Mouse (Mus musculus) heart, postnatal 0 days (tissue): ENCODE measurements at regions not wholly inside any gene's neighbourhood (a gene's known extent, or its start where the extent isn't known, plus 50 kb on each side); places are given as distances from the start of the nearest gene placed in this dataset.

Experiments used
- ATAC-seq: fragments of 200-750 bp; cut with Nextera tagmentation; 2 replicates; pipeline ENCODE4 v1.8.0; 2017; ENCODE audit warnings: low read depth, moderate number of reproducible peaks, moderate library complexity; ENCODE audit not compliant: insufficient read depth
- DNase-seq: peaks from one replicate; pipeline ENCODE4 v3.0.0-alpha.2; 2016; ENCODE audit warnings: low spot score
- H3K27ac ChIP-seq: fragments of 300-500 bp; sonication (generic); 2 replicates; pipeline ENCODE4 v1.5.1; 2014; ENCODE audit warnings: low read depth, mild to moderate bottlenecking
- H3K27me3 ChIP-seq: fragments of 300-500 bp; sonication (generic); 2 replicates; pipeline ENCODE4 v1.6.1; 2014; ENCODE audit warnings: low read length, mixed read lengths; ENCODE audit not compliant: control insufficient read depth, insufficient read depth
- H3K36me3 ChIP-seq: fragments of 300-500 bp; sonication (generic); replicated peaks from 2 replicates; pipeline ENCODE4 v1.6.1; 2014; ENCODE audit warnings: low read length, mixed read lengths; ENCODE audit not compliant: control insufficient read depth, insufficient read depth
- H3K4me1 ChIP-seq: fragments of 300-500 bp; sonication (generic); 2 replicates; pipeline ENCODE4 v1.6.1; 2014; ENCODE audit warnings: antibody characterized with exemption; ENCODE audit not compliant: control insufficient read depth, insufficient read depth
- H3K4me2 ChIP-seq: fragments of 300-500 bp; sonication (generic); 2 replicates; pipeline ENCODE4 v1.6.1; 2014; ENCODE audit warnings: low read depth, mild to moderate bottlenecking, low read length, moderate library complexity
- H3K4me3 ChIP-seq: fragments of 300-500 bp; sonication (generic); 2 replicates; pipeline ENCODE4 v1.5.1; 2014; ENCODE audit warnings: low read depth, low read length
- H3K9ac ChIP-seq: fragments of 300-500 bp; sonication (generic); replicated peaks from 2 replicates; pipeline ENCODE4 v1.6.1; 2014; ENCODE audit warnings: low read depth, low read length, mixed read lengths
- H3K9me3 ChIP-seq: fragments of 300-500 bp; sonication (generic); replicated peaks from 2 replicates; pipeline ENCODE4 v1.6.1; 2016; ENCODE audit warnings: low read length; ENCODE audit not compliant: control insufficient read depth
- CTCF ChIP-seq: IDR thresholded peaks from 2 replicates; pipeline ENCODE4 v1.5.1; 2016; ENCODE audit warnings: antibody characterized with exemption, control low read depth, low read depth
- EP300 ChIP-seq: IDR thresholded peaks from 2 replicates; pipeline ENCODE4 v1.6.1; 2016; ENCODE audit warnings: antibody characterized with exemption, low read depth
- WGBS: fragments of 180-500 bp; shearing (Covaris S2); extraction: QIAGEN DNeasy Blood & Tissue Kit; methylation state at CpG from one replicate; pipeline ENCODE4 v1.1.7; 2014; 5-methylcytosine and 5-hydroxymethylcytosine counted together

DNA sequence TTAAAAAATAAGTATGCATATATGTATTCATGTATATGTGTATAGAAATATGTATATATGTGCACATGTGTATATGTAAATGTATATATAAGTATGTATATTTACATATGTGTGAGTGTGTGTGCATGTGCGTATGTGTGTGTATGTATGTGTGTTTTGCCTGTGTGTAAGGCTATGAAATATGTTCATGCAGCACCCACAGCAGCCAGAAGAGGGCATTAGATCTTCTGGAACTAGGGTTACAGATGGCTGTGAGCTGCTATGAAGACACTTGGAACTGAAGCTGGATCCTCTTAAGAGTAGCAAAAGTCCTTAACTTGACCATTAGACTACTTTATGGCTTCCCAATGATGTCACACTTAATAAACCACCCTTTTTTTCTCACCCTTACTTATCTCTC is 166.2 kb upstream of the Nampt start:
- Histone ChIP-seq H3K27ac (no peak overlapping the region), H3K4me1 (no peaks in the 10 kb centered on the region), H3K27me3 (no peaks in the 10 kb centered on the region), H3K9me3 (no peaks in the 10 kb centered on the region), H3K4me2 (no peak overlapping the region), H3K36me3 (no peaks in the 10 kb centered on the region), H3K4me3 (no peak overlapping the region), H3K9ac (no peak overlapping the region)
- ATAC-seq (no peak), DNase-seq (no peak)
- 94% methylated on average over 1 of the region's 1 CpGs for WGBS
- TF ChIP-seq CTCF (no peak), EP300 (no peak)

DNA sequence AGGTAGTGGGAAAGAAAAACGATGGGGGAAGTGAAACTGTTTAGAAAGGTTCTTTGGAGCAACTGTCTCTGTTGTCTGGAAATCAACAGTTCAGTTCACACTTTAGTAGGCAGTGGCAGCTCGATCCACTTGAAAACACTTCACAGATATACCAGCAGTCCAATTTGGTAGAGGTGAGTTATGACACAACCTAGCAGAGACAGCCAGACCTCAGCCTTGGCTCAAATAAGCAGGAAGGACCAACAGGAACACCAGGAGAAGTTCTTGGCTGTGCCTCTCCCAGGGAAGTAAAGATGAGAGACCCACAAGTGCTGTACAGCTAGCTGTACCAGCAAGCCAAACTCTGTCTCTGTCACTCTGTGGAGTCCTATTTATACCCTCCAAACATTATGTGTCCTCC is 163.2 kb upstream of the Nampt start:
- peak; percentile 18 for DNase-seq
- peak; percentile 74 for ATAC-seq
- Histone ChIP-seq H3K9me3 (no peaks in the 10 kb centered on the region), H3K27me3 (0 out of 2 replicates have a peak, but pooled peaks cover 2% of the 10 kb centered on the region), H3K4me1 (no peaks in the 10 kb centered on the region), H3K4me2 (no peak overlapping the region), H3K27ac (peak overlapping the region; percentile 15; the same call in 1 of the 2 replicates), H3K36me3 (no peaks in the 10 kb centered on the region), H3K4me3 (no peak overlapping the region), H3K9ac (no peak overlapping the region)
- WGBS: 35% methylated on average over 2 of the region's 2 CpGs
- TF ChIP-seq CTCF: no peak
- no peak for TF ChIP-seq EP300

DNA sequence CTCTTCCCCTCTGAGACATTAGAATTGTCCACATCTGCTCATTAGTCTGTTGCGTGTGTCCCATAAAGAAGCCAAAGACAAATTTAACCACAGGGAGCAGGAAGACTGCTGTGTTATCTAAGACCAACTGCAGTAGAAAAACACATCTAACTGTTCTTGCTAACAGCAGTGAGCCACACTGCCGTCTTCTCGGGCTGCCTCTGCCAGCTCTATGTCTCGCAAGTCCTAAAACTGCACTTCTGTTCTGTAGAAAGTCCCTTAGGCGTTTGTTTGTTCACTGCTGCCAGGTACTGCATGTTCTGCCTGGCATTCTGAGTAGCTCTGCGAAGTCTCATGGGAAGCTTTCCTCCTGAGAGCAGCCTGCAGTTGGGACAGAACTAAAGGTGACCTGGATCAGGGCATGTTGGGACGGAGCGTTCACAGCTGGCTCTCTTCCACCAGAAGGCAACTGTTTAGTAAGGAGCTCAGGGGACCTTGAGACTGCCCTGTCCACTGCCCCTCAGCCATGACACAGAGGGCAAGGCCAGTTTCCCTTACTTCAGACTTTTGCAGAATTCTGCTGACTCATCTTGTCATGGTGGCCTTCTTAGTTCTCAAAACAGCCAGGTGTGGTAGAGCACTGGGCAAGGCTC is 157.4 kb upstream of the Nampt start:
- H3K36me3 ChIP-seq: no peaks in the 10 kb centered on the region
- no peaks in the 10 kb centered on the region for H3K9me3 ChIP-seq
- peak overlapping the region; percentile 12; the same call in 1 of the 2 replicates for H3K27ac ChIP-seq
- no peak for DNase-seq
- TF ChIP-seq EP300 (no peak), CTCF (no peak)
- H3K4me1 ChIP-seq: peaks cover 9% of the 10 kb centered on the region; the same call in 1 of the 2 replicates
- no peak overlapping the region for H3K4me3 ChIP-seq
- H3K27me3 ChIP-seq: 0 out of 2 replicates have a peak, but pooled peaks cover 2% of the 10 kb centered on the region
- no peak overlapping the region for H3K9ac ChIP-seq
- H3K4me2 ChIP-seq: no peak overlapping the region
- 46% methylated on average over 8 of the region's 8 CpGs for WGBS
- peak; percentile 20; the same call in 1 of the 2 replicates for ATAC-seq

DNA sequence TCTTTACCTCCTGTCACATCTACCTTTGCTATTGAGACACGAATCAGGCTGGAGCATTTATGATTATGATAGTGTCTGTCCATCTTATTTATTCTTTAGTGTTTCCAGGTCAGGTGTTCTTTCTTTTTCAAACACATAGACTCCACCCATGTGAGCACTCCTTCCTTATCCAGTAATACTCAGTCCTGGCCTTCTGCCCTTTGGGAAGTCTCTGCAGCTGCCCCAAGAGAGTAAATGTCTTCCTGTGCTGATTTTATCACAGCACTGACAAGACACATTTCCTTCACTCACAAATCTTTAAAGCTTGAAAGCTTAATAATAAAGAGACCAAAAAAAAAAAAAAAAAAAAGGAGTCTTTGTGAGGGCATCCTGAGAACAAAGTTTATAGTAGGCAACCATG is 153.3 kb upstream of the Nampt start:
- Histone ChIP-seq H3K9ac (no peak overlapping the region), H3K4me1 (peaks cover 9% of the 10 kb centered on the region; the same call in 1 of the 2 replicates), H3K4me3 (no peak overlapping the region), H3K27me3 (0 out of 2 replicates have a peak, but pooled peaks cover 2% of the 10 kb centered on the region), H3K4me2 (no peak overlapping the region), H3K9me3 (no peaks in the 10 kb centered on the region), H3K36me3 (no peaks in the 10 kb centered on the region), H3K27ac (no peak overlapping the region)
- WGBS: 68% methylated on average over 1 of the region's 1 CpGs
- no peak for ATAC-seq
- no peak for DNase-seq
- TF ChIP-seq CTCF: no peak
- no peak for TF ChIP-seq EP300

DNA sequence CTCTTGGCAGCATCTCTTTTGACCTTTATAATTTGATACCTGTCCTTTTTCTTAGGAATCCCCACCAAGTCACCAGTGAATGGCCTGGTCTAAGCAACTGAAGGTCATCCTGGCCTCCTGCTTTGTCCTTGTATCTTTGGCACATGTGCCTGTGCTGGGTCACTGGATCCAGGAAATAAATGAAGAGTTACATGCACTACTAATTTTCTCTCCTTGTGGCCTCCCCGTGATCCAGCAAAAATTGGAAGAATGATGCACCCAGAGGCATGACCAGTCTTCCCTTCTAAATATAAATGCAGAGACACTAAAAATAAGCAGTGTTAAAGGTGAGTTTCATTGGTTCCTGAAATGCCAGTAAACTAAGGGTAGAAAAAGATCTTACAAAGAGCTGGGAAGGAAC is 141.4 kb upstream of the Nampt start:
- no peak for DNase-seq
- Histone ChIP-seq H3K9ac (no peak overlapping the region), H3K9me3 (no peaks in the 10 kb centered on the region), H3K27ac (peak overlapping the region; percentile 3), H3K4me3 (no peak overlapping the region), H3K4me2 (no peak overlapping the region), H3K27me3 (no peaks in the 10 kb centered on the region), H3K36me3 (no peaks in the 10 kb centered on the region), H3K4me1 (peaks cover 13% of the 10 kb centered on the region; the same call in 1 of the 2 replicates)
- 66% methylated on average over 1 of the region's 1 CpGs for WGBS
- TF ChIP-seq CTCF: no peak
- no peak for TF ChIP-seq EP300
- ATAC-seq: 0 out of 2 replicates have a peak, but pooled peaks have one; percentile 20

DNA sequence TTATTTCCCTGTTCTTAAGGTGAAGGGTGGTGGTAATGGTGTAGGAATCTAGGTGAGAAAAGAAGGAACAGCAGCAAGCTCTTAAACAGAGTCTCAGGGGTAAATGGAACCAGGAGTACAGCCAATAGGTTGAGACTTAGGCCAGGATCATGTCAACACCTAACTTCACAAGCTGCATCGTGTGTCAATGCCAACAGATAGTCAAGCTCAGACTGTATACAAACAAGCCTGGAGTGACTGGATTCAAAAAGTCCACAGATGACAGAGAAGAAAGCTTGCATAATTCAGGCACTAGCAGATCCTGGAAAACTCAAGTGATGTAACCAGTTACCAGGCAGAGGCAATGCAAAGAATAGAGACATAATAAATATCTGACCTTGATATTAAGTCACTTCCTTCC is 140.6 kb upstream of the Nampt start:
- Histone ChIP-seq H3K4me3 (no peak overlapping the region), H3K4me2 (no peak overlapping the region), H3K4me1 (peaks cover 13% of the 10 kb centered on the region; the same call in 1 of the 2 replicates), H3K36me3 (no peaks in the 10 kb centered on the region), H3K9ac (no peak overlapping the region), H3K27me3 (no peaks in the 10 kb centered on the region), H3K27ac (peak overlapping the region; percentile 3; the same call in 1 of the 2 replicates), H3K9me3 (no peaks in the 10 kb centered on the region)
- 21% methylated on average over 1 of the region's 1 CpGs for WGBS
- ATAC-seq (peak; percentile 79), DNase-seq (peak; percentile 30)
- TF ChIP-seq CTCF: no peak
- peak; percentile 31; the same call in 1 of the 2 replicates for TF ChIP-seq EP300
